Mouse (Mus musculus) midbrain, embryonic 16.5 days (tissue): ENCODE measurements at regions not wholly inside any gene's neighbourhood (a gene's known extent, or its start where the extent isn't known, plus 50 kb on each side); places are given as distances from the start of the nearest gene placed in this dataset.

Experiments
- ATAC-seq: fragments of 200-750 bp; cut with Nextera tagmentation; 2 replicates; pipeline ENCODE4 v1.8.0; 2017; ENCODE audit warnings: moderate TSS enrichment
- H3K27ac ChIP-seq: fragments of 300-500 bp; sonication (generic); 2 replicates; pipeline ENCODE4 v1.5.1; 2014; ENCODE audit warnings: mild to moderate bottlenecking, low read length, mixed read lengths
- H3K27me3 ChIP-seq: fragments of 300-500 bp; sonication (generic); 2 replicates; pipeline ENCODE4 v1.6.1; 2014; ENCODE audit warnings: low read depth, low read length, mixed read lengths; ENCODE audit not compliant: control insufficient read depth, insufficient read depth
- H3K36me3 ChIP-seq: fragments of 300-500 bp; sonication (generic); 2 replicates; pipeline ENCODE4 v1.6.1; 2014; ENCODE audit warnings: mild to moderate bottlenecking, low read length, moderate library complexity, mixed read lengths; ENCODE audit not compliant: control insufficient read depth, insufficient read depth
- H3K4me1 ChIP-seq: fragments of 300-500 bp; sonication (generic); 2 replicates; pipeline ENCODE4 v1.6.1; 2014; ENCODE audit warnings: mild to moderate bottlenecking, low read length, mixed read lengths; ENCODE audit not compliant: control insufficient read depth, insufficient read depth
- H3K4me2 ChIP-seq: fragments of 300-500 bp; sonication (generic); 2 replicates; pipeline ENCODE4 v1.6.1; 2014; ENCODE audit warnings: mild to moderate bottlenecking, low read length, mixed read lengths
- H3K4me3 ChIP-seq: fragments of 300-500 bp; sonication (generic); 2 replicates; pipeline ENCODE4 v1.5.1; 2014; ENCODE audit warnings: low read depth, mild to moderate bottlenecking, low read length, moderate library complexity, mixed read lengths
- H3K9ac ChIP-seq: fragments of 300-500 bp; sonication (generic); 2 replicates; pipeline ENCODE4 v1.6.1; 2014; ENCODE audit warnings: low read depth, low read length, mixed read lengths
- H3K9me3 ChIP-seq: fragments of 300-500 bp; sonication (generic); replicated peaks from 2 replicates; pipeline ENCODE4 v1.6.1; 2014; ENCODE audit warnings: mild to moderate bottlenecking, low read length, mixed read lengths; ENCODE audit not compliant: control insufficient read depth, poor library complexity, severe bottlenecking
- WGBS: fragments of 180-500 bp; shearing (Covaris S2); extraction: QIAGEN DNeasy Blood & Tissue Kit; methylation state at CpG from one replicate; pipeline ENCODE4 v1.1.7; 2014; 5-methylcytosine and 5-hydroxymethylcytosine counted together

GRCm38 (mm10) chr1:183793324-183793723, 219.8 kb upstream of the Dusp10 start:
- H3K27me3 ChIP-seq: no peaks in the 10 kb centered on the region
- no peaks in the 10 kb centered on the region for H3K36me3 ChIP-seq
- H3K27ac ChIP-seq: no peak overlapping the region
- no peaks in the 10 kb centered on the region; the same call in 1 of the 2 replicates for H3K9me3 ChIP-seq
- 89% methylated on average over 4 of the region's 4 CpGs for WGBS
- H3K9ac ChIP-seq: no peak overlapping the region
- ATAC-seq: no peak
- H3K4me2 ChIP-seq: no peak overlapping the region
- H3K4me3 ChIP-seq: no peak overlapping the region
- H3K4me1 ChIP-seq: no peaks in the 10 kb centered on the region

- H3K36me3 ChIP-seq: no peaks in the 10 kb centered on the region
- ATAC-seq: peak; percentile 39; the same call in 1 of the 2 replicates
- no peak overlapping the region for H3K27ac ChIP-seq
- H3K9me3 ChIP-seq: no peaks in the 10 kb centered on the region; the same call in 1 of the 2 replicates
- no peak overlapping the region for H3K4me3 ChIP-seq
- no peak overlapping the region for H3K4me2 ChIP-seq
- 52% methylated on average over 8 of the region's 8 CpGs for WGBS
- no peaks in the 10 kb centered on the region for H3K27me3 ChIP-seq
- no peak overlapping the region for H3K9ac ChIP-seq
- no peaks in the 10 kb centered on the region for H3K4me1 ChIP-seq
These were observed 219.1 kb upstream of the Dusp10 start for GRCm38 (mm10) chr1:183793913-183794445.

- H3K36me3 ChIP-seq: no peaks in the 10 kb centered on the region
- no peak overlapping the region for H3K9ac ChIP-seq
- H3K4me2 ChIP-seq: no peak overlapping the region
- H3K4me1 ChIP-seq: no peaks in the 10 kb centered on the region
- H3K9me3 ChIP-seq: no peaks in the 10 kb centered on the region; the same call in 1 of the 2 replicates
- H3K27ac ChIP-seq: no peak overlapping the region
- 92% methylated on average over 4 of the region's 4 CpGs for WGBS
- no peak for ATAC-seq
- H3K4me3 ChIP-seq: no peak overlapping the region
- no peaks in the 10 kb centered on the region for H3K27me3 ChIP-seq
These were observed 210.8 kb upstream of the Dusp10 start for GRCm38 (mm10) chr1:183802351-183802750.

- no peak overlapping the region for H3K9ac ChIP-seq
- ATAC-seq: no peak
- H3K4me3 ChIP-seq: no peak overlapping the region
- WGBS: 87% methylated on average over 5 of the region's 5 CpGs
- H3K4me1 ChIP-seq: no peaks in the 10 kb centered on the region
- H3K36me3 ChIP-seq: no peaks in the 10 kb centered on the region
- no peak overlapping the region for H3K4me2 ChIP-seq
- no peak overlapping the region for H3K27ac ChIP-seq
- H3K9me3 ChIP-seq: no peaks in the 10 kb centered on the region
- no peaks in the 10 kb centered on the region for H3K27me3 ChIP-seq
These were observed 209.7 kb upstream of the Dusp10 start for GRCm38 (mm10) chr1:183803357-183803756.

- H3K27me3 ChIP-seq: no peaks in the 10 kb centered on the region
- no peaks in the 10 kb centered on the region for H3K36me3 ChIP-seq
- H3K4me3 ChIP-seq: no peak overlapping the region
- no peaks in the 10 kb centered on the region for H3K9me3 ChIP-seq
- ATAC-seq: no peak
- 93% methylated on average over 1 of the region's 1 CpGs for WGBS
- H3K4me2 ChIP-seq: no peak overlapping the region
- no peak overlapping the region for H3K27ac ChIP-seq
- H3K4me1 ChIP-seq: no peaks in the 10 kb centered on the region
- H3K9ac ChIP-seq: no peak overlapping the region
These were observed 209.3 kb upstream of the Dusp10 start for GRCm38 (mm10) chr1:183803826-183804225.

GRCm38 (mm10) chr1:183804295-183804694, 208.8 kb upstream of the Dusp10 start:
- H3K27ac ChIP-seq: no peak overlapping the region
- H3K9me3 ChIP-seq: no peaks in the 10 kb centered on the region
- H3K27me3 ChIP-seq: no peaks in the 10 kb centered on the region
- no peak overlapping the region for H3K4me2 ChIP-seq
- WGBS: 85% methylated on average over 2 of the region's 2 CpGs
- H3K36me3 ChIP-seq: no peaks in the 10 kb centered on the region
- H3K4me1 ChIP-seq: no peaks in the 10 kb centered on the region
- no peak for ATAC-seq
- H3K4me3 ChIP-seq: no peak overlapping the region
- no peak overlapping the region for H3K9ac ChIP-seq

GRCm38 (mm10) chr1:183806864-183807730, 206.0 kb upstream of the Dusp10 start:
- H3K27me3 ChIP-seq: no peaks in the 10 kb centered on the region
- H3K9me3 ChIP-seq: no peaks in the 10 kb centered on the region
- H3K9ac ChIP-seq: no peak overlapping the region
- H3K4me1 ChIP-seq: no peaks in the 10 kb centered on the region
- H3K4me3 ChIP-seq: no peak overlapping the region
- no peaks in the 10 kb centered on the region for H3K36me3 ChIP-seq
- ATAC-seq: no peak
- H3K4me2 ChIP-seq: no peak overlapping the region
- 76% methylated on average over 8 of the region's 8 CpGs for WGBS
- no peak overlapping the region for H3K27ac ChIP-seq

- Histone ChIP-seq H3K9me3 (no peaks in the 10 kb centered on the region), H3K36me3 (no peaks in the 10 kb centered on the region), H3K4me1 (no peaks in the 10 kb centered on the region), H3K9ac (no peak overlapping the region), H3K4me3 (no peak overlapping the region), H3K4me2 (no peak overlapping the region), H3K27ac (no peak overlapping the region), H3K27me3 (no peaks in the 10 kb centered on the region)
- ATAC-seq: no peak
- 88% methylated on average over 2 of the region's 2 CpGs for WGBS
These were observed 204.9 kb upstream of the Dusp10 start for GRCm38 (mm10) chr1:183808168-183808567.

- no peak overlapping the region for H3K27ac ChIP-seq
- no peak overlapping the region for H3K4me2 ChIP-seq
- no peak for ATAC-seq
- no peak overlapping the region for H3K9ac ChIP-seq
- no peaks in the 10 kb centered on the region for H3K4me1 ChIP-seq
- no peaks in the 10 kb centered on the region for H3K36me3 ChIP-seq
- WGBS: 64% methylated on average over 5 of the region's 5 CpGs
- H3K4me3 ChIP-seq: no peak overlapping the region
- H3K27me3 ChIP-seq: no peaks in the 10 kb centered on the region
- no peaks in the 10 kb centered on the region for H3K9me3 ChIP-seq
These were observed 192.5 kb upstream of the Dusp10 start for GRCm38 (mm10) chr1:183820555-183820954.
